Mouse (Mus musculus): ENCODE measurements around the gene Ctsd. TPM values are rescaled to one million over a fixed set of nuclear protein-coding genes. Genes with fewer than 3 reads are reported as not detected.

The Ctsd gene
- total and polyA plus RNA-seq, 3 experiments = 61.2 to 107 (median 104) TPM

DNA sequence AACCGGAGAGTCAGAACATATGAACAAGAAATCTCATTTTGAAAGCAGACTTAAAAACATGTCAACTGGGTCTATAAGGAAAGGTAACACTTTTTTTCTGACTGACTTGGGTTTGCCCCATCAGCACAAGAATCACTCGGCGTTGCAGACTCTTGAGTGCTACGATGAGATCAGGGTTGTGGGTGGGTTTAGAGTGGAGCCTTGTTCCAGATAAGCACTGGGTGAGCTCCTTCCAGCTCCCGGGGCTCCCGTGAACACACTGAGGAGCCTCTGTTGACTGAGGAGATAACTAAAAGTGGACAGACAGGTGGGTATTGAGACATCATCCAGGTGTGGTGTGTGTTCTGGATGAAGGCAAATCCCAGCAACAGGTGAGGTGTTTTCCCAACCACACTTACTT, 25.4 kb upstream of the Ctsd start:
- no peaks in the 10 kb centered on the region for H3K4me1 ChIP-seq (ENCODE audit: control insufficient read depth in 1 of 2, insufficient read depth in 2 of 2)
- H3K36me3 ChIP-seq (replicated peaks in 1 of 2; ENCODE audit: control insufficient read depth in 1 of 2, insufficient read depth in 1 of 2, low read length in 1 of 2) = no peaks in the 10 kb centered on the region
- H3K9me3 ChIP-seq (replicated peaks; ENCODE audit: low read length) = no peaks in the 10 kb centered on the region
- H3K9ac ChIP-seq (ENCODE audit: insufficient read depth, low read depth) = no peak overlapping the region
- DNase-seq (ENCODE audit: extremely low read depth) = no peak
- H3K27ac ChIP-seq (ENCODE audit: insufficient read depth, low read depth) = no peak overlapping the region
- no peak overlapping the region for H3K4me3 ChIP-seq (replicated peaks in 1 of 3; ENCODE audit: low read depth in 2 of 3, low read length in 2 of 3, poor library complexity in 1 of 3)
- TF ChIP-seq RAD21 (IDR thresholded peaks at IDR 0.05; ENCODE audit: low read depth, low read length) (no peak), CHD1 (IDR thresholded peaks at IDR 0.05; ENCODE audit: low read depth, low read length) (no peak), ZNF384 (IDR thresholded peaks at IDR 0.05; ENCODE audit: low read depth, low read length) (no peak), JUN (IDR thresholded peaks at IDR 0.05; ENCODE audit: insufficient read depth, low read depth, low read length) (no peak), MEF2A (IDR thresholded peaks at IDR 0.05; ENCODE audit: borderline replicate concordance, low read depth, low read length) (no peak), UBTF (IDR thresholded peaks at IDR 0.05; ENCODE audit: low read depth, low read length) (no peak)
- dilution Hi-C loops (cut with MboI; ENCODE audit: extremely low pct_ligation_motif_present, extremely low pct_unique_long_range_greater_than_20kb, low sequenced_read_pairs) (no loop called here), in situ Hi-C loops (cut with MboI; ENCODE audit: low pct_ligation_motif_present, low pct_unique_long_range_greater_than_20kb, low sequenced_read_pairs) (loop anchor here (5.0 kb wide), 1 partner anchor 76 kb away; no protein-coding TSS in a partner anchor)
- H3K4me2 ChIP-seq (ENCODE audit: insufficient read depth, low read depth, poor library complexity, severe bottlenecking) = no peak overlapping the region
- H3K27me3 ChIP-seq (replicated peaks) = peaks cover 23% of the 10 kb centered on the region
- H3K79me2 ChIP-seq (replicated peaks; ENCODE audit: control insufficient read depth, extremely low read depth, insufficient read depth, poor library complexity, severe bottlenecking) = no peaks in the 10 kb centered on the region

DNA sequence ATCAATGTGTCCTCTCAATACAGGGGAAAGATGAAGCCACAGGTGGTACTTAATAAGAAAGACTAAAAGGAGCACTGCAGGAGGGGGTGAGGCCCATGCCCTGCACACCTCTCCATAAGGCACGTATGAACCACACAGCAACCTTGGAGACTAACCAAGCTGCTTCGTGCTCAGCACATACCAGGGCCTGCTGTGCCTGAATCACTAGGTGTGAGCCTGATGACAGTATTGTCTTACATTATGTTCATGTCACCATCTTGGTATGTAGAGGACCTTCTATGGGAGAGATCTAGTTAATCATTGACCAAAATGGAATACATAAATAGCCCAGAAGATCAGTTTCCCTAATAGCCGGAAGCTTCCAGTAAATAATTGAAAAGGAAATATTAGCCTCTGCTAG, 21.8 kb upstream of the Ctsd start:
- in situ Hi-C loops (cut with MboI; ENCODE audit: low pct_ligation_motif_present, low pct_unique_long_range_greater_than_20kb, low sequenced_read_pairs) (loop anchor here (5.0 kb wide), 1 partner anchor 72 kb away; no protein-coding TSS in a partner anchor), dilution Hi-C loops (cut with MboI; ENCODE audit: extremely low pct_ligation_motif_present, extremely low pct_unique_long_range_greater_than_20kb, low sequenced_read_pairs) (no loop called here)
- H3K36me3 ChIP-seq (replicated peaks in 1 of 2; ENCODE audit: control insufficient read depth in 1 of 2, insufficient read depth in 1 of 2, low read length in 1 of 2) = no peaks in the 10 kb centered on the region
- no peaks in the 10 kb centered on the region for H3K79me2 ChIP-seq (replicated peaks; ENCODE audit: control insufficient read depth, extremely low read depth, insufficient read depth, poor library complexity, severe bottlenecking)
- H3K4me2 ChIP-seq (ENCODE audit: insufficient read depth, low read depth, poor library complexity, severe bottlenecking) = no peak overlapping the region
- H3K27me3 ChIP-seq (replicated peaks) = peaks cover 8% of the 10 kb centered on the region
- no peak overlapping the region for H3K4me3 ChIP-seq (replicated peaks in 1 of 3; ENCODE audit: low read depth in 2 of 3, low read length in 2 of 3, poor library complexity in 1 of 3)
- no peaks in the 10 kb centered on the region for H3K4me1 ChIP-seq (ENCODE audit: control insufficient read depth in 1 of 2, insufficient read depth in 2 of 2)
- no peak overlapping the region for H3K27ac ChIP-seq (ENCODE audit: insufficient read depth, low read depth)
- no peak for DNase-seq (ENCODE audit: extremely low read depth)
- H3K9ac ChIP-seq (ENCODE audit: insufficient read depth, low read depth) = no peak overlapping the region
- no peak for TF ChIP-seq NELFE (IDR thresholded peaks at IDR 0.05; ENCODE audit: low read depth, low read length)
- TF ChIP-seq IRF4 (IDR thresholded peaks at IDR 0.05; ENCODE audit: low read depth, low read length) = no peak
- no peak for TF ChIP-seq MAZ (IDR thresholded peaks at IDR 0.05; ENCODE audit: low read depth, low read length)
- TF ChIP-seq MEF2A (IDR thresholded peaks at IDR 0.05; ENCODE audit: borderline replicate concordance, low read depth, low read length) = no peak
- no peak for TF ChIP-seq UBTF (IDR thresholded peaks at IDR 0.05; ENCODE audit: low read depth, low read length)
- TF ChIP-seq HCFC1 (IDR thresholded peaks at IDR 0.05; ENCODE audit: low read depth, low read length) = no peak
- TF ChIP-seq TBP (conservative IDR thresholded peaks at IDR 0.05; ENCODE audit: low read depth, low read length) = no peak
- no peak for TF ChIP-seq MAFK (IDR thresholded peaks at IDR 0.05; ENCODE audit: insufficient replicate concordance, low read length)
- no peak for TF ChIP-seq MXI1 (IDR thresholded peaks at IDR 0.05; ENCODE audit: low read depth, low read length)
- no peak for TF ChIP-seq ELF1 (IDR thresholded peaks at IDR 0.05; ENCODE audit: low read depth, low read length)
- no peak for TF ChIP-seq MAX (IDR thresholded peaks at IDR 0.05; ENCODE audit: low read length)
- no peak for TF ChIP-seq GABPA (IDR thresholded peaks at IDR 0.05; ENCODE audit: insufficient replicate concordance, low read depth, low read length)
- no peak for TF ChIP-seq E2F4 (IDR thresholded peaks at IDR 0.05; ENCODE audit: insufficient replicate concordance, low read depth, low read length)
- no peak for TF ChIP-seq POLR2A (IDR thresholded peaks at IDR 0.05; ENCODE audit: low read depth, low read length)
- TF ChIP-seq BHLHE40 (IDR thresholded peaks at IDR 0.05; ENCODE audit: low read depth, low read length) = no peak
- TF ChIP-seq ZKSCAN1 (IDR thresholded peaks at IDR 0.05; ENCODE audit: borderline replicate concordance, low read depth, low read length) = no peak
- TF ChIP-seq KAT2A (IDR thresholded peaks at IDR 0.05; ENCODE audit: insufficient replicate concordance, low read length) = no peak
- no peaks in the 10 kb centered on the region for H3K9me3 ChIP-seq (replicated peaks; ENCODE audit: low read length)

Data from CH12.LX (cell line).